Mouse (Mus musculus) c-Kit-positive CD71-positive TER-119-positive erythroid progenitor cells, embryonic 14.5 days (primary cell): ENCODE data around the gene Paqr9.

Source experiments
- DNase-seq: peaks from one replicate; pipeline ENCODE4 v3.0.0-alpha.2; 2013; ENCODE audit warnings: low spot score

The Paqr9 gene

DNA sequence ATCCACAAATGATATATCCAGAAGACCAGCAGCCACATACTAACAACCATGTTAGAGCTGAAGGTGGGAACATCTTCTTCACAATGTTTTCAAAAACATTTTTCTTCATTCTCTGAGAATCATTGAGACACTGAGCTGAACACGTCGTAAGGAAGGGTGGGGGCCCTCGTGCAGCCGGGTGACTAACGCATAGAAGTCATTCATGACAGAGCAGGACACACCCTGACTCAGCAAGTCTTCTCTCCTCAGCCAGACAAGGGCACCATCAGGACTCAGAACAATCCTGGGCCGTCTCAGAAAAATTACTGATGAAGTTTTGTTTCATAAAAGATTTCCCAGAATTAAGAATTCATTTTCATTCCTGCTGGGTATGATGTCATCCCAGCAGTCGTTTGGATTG, 12.8 kb upstream of the Paqr9 start:
- peak; percentile 78 for DNase-seq

DNA sequence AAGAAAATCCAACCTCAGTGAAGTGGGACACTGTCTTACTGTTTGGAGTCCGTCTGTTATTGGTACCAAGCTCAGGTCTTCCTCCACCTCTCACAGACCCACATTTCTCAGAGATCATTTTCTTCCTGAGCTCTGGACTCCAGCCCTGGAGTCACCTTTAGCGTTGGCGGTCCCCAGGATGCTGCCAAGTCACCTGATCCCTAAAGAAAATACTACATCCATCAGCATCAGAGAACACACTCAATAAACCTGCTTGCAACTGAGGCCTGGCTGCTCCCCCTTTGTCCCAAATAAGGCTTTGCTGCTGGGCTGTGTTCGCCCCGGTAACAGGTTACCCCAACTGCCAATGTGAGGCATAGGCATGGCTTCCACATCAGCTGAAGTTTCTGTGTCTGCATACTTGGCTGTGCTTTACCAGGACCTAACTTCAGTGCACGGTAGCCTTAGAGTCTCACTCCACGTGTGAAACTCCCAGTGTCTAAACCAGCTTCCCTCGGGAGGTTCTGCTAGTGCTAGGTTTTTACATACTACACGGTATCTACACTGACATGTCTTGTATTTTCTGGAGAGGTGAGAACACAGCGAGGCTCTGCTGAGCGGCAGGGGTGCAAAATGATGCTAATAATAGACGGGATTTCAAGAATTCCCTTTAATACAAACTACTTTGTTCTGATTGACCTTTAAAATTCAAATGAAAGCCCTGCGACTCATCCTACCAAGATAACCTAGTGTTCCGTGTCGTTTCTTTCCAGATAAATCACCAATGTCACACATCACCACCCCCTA, 9.6 kb upstream of the Paqr9 start:
- no peak for DNase-seq

DNA sequence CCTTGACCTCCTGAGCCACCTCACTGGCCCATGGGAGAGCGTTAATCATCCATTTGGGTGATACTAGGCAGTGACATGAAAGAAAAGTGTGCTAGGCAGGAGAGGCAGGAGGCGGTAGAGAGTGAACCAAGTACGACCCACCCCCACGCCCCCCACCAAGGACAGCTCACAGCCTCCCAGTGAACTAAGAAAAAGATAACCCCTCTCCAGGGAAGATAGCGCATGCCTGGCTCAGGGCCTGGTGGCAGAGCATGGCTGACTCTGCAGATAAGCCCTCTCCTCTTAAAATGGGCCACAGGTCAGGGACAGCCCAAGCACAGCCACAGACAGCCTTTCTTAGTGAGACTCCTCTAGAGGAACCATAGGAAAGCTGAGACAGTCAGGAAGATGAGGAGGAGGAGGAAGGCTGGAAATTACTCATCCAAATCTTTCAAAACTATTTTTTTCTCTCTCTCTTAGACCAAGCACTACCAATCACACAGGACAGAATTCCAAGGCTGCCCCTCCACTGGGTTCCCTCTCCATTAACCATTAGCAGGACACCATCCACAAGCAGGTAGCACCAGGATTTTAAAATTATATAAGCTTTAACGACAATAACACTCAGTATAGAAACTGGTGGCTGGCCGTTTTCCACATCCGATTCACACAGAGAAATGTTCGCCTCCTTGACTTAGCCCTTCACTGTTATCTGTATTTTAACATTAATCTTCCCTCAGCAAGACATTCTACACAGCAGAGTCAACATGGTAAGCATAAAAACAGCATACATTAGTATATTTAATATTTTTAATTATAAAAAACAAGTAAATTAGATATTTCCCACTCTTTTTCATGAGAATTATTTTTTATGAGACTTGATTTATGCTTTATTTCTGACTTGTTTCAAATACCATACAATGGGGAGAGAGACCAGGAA, 8.3 kb upstream of the Paqr9 start:
- no peak for DNase-seq

DNA sequence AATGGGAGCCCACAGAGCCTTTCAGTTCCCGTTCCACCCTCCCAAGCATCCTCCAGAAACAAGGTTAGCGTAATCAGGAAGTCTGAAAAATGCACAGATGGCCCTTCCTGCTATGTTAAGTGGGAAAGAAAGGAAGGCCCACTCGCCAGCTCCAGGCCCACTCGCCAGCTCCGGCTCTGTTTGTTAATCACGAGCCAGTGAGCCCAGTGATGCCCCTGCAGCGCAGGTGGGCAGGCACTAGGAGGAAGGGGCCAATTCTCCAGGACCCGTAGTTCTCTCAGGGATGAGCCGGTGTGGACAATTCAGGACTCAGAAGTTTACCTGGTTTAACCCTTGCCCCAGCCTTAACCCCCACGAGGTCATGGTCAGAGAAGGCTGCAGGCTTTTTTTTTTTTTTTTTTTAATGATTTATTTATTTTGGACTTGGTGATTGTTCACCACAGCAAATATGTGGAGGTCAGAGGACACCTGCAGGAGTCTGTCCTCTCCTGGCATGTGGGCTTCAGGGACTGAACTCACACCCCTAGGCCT, 7.2 kb upstream of the Paqr9 start:
- DNase-seq: no peak

DNA sequence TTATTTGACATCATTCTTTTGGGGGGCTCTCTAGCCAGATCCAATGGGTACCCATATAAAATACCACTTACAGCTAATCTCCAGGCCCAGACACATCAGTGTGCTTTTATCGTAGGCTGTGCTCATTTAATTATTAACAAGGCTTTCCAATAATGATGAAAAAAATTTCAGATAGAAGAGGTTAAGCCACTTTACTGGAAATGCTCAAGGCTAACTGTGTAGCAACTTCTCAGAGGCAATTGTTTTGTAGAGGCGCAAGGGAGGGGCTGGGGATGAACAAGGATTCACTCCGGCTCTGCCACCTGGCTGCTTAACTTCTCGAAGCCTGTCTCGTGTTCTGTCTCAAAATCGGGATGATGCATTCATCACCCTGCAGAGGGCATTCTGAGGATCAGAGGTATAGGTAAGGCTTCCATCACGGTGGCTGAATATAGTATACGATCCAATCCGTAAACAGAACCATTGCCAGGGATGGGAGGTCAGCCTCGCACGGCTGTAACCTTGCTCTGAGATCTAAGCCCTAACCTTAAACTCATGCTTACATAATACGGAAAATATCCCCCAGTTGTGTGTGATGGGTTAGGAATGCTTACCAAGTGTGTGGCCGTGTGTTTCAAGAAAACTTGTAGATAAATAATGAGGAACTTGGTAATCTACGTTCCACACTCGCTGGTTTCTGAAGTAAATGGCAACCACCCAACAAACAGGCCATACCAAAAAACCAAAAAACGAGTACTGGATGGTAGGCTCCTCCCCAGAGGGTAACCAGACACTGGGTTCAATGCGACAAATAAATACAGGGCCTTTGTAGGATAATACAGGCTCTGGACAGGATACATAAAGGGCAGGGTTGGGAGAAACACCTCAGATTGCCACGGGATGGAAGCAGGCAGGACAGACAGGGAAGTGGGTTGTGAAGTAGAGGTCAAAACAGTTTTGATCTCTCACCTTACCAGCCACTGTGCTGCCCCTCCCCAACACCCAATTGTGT, 4.9 kb upstream of the Paqr9 start:
- DNase-seq: peak; percentile 63

DNA sequence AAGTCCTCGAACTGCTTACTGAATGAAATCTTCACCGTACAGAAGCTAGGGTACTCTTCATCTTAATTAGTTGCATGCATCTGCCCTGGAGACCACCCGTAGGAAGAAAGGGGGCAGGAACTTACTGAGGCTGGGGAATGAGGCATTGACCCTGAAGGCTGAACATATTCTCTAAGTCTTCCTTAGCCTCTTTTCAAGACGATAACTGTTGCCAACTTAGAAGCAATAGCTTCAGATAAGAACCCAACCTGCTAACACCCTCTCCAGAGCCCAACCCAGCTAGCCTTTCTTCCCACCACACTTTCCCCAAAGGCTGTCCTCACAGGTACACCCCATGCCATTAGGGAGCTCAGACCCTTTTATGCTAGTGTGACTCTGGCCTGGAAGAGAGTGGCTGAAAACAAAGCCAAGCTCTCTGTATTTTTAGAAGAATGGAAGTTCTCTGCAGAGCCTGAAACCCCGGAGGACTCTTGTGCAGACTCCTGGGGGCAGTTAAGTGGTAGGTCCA, 4.2 kb upstream of the Paqr9 start:
- DNase-seq: no peak

DNA sequence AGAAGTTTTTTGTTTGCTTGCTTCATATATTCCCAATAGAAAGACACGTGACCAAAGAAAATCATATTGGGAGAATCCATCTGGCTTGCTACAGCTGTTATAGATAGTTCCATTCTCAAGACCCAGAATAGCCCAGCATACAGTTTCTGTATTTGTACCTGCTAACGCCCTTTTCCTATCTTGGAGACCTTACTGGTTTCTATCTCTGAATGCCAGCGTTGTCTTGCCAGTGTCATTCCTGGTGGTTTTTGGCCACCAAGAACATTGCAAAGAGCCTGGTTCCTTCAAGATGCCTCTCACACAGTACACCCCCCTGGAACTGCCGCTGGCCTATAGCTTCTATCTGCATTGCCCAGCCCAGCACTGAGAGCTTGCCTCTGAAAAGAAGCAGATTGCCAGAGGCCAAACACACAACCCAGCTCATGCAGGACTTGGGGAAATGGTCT, 3.4 kb upstream of the Paqr9 start:
- DNase-seq: peak; percentile 46

DNA sequence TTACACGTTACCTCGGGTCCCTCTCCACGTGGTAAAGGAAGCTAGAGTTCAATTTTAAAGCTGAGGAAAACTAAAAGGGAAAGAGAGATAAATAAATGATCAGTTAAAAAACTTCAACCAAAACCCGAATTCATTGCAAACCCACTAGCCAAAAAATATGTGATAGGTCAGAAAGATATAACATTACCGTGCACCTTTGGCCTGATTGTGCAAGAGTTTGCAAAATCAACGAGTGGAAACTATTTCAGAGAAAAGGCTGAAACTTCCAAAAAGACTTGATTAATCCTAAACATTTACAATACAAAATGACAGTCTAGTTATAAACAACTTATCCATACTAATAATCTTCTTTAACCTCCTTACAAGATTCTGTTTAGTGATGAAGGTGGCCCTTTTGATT, 1.7 kb upstream of the Paqr9 start:
- DNase-seq: no peak

DNA sequence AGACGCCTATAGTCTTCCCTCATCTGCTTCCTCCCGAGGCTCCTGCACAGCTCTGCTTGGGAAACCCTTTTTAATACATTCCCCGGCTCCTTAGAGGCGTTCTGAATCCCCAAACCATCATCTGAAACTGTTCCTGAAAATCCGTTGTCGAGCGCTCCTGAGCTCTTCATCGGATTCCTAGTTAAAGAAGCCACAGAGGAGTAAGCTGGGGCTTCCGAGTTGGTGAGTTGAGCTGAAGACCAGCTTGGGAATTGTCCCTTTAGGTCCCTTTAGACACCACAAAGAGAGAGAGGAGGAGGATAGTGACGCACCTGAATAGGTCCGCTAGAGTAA, 765 bp upstream of the Paqr9 start:
- DNase-seq: no peak

DNA sequence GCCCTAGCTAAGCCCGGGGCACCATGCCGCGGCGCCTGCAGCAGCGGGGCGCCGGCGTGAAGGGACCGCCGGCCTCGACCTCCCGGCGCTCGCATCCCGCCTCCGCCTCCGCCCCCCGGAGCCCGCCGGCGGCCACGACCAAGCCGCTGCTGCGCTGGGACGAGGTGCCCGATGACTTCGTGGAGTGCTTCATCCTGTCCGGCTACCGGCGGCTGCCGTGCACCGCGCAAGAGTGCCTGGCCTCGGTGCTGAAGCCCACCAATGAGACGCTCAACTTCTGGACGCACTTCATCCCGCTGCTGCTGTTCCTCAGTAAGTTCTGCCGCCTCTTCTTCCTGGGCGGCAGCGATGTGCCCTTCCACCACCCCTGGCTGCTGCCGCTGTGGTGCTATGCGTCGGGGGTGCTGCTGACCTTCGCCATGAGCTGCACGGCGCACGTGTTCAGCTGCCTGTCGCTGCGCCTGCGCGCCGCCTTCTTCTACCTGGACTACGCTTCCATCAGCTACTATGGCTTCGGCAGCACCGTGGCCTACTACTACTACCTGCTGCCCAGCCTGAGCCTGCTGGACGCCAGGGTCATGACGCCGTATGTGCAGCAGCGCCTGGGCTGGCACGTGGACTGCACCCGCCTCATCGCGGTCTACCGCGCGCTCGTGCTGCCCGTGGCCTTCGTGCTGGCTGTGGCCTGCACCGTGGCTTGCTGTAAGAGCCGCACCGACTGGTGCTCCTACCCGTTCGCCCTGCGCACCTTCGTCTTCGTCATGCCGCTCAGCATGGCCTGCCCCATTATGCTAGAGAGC, 679 bp downstream of the Paqr9 start:
- DNase-seq: no peak

DNA sequence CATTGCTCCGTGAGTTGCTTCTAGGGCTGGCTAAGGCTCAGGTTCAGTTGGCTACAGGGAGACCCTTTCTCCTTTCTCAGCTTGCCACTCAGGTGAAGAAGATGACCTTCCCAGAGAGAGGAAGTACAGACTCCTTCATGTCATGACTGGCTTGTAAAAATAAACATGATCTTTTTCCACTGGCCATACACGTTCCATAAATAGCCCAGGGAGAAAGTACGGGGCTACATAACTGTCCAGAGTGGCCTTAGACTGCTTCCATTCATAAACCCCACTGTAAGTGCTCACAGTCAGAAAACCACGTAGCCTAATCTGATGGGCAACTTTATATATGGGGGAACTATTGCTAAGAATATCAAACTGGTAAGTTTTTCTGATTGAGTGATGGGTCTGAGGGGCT, 4.6 kb downstream of the Paqr9 start:
- DNase-seq: no peak

DNA sequence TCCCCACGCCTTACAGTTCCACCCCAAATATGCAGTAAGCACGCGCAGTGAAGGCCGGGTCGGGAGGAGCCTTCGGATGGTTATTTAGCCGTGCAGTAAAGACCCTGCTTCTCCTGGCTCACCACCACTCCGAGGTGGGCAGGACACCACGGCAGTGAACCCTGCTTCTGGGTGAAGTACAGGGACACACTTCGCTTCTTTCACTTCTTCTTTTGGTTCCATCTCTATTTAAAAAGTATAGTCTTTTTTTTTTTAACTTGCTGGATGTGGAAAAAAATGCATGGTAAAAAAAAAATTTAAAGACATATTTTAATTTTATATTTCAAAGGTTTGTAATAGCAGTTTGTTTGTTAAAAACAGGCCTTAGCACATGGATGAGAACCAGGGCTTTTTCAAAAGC, 6.9 kb downstream of the Paqr9 start:
- no peak for DNase-seq

DNA sequence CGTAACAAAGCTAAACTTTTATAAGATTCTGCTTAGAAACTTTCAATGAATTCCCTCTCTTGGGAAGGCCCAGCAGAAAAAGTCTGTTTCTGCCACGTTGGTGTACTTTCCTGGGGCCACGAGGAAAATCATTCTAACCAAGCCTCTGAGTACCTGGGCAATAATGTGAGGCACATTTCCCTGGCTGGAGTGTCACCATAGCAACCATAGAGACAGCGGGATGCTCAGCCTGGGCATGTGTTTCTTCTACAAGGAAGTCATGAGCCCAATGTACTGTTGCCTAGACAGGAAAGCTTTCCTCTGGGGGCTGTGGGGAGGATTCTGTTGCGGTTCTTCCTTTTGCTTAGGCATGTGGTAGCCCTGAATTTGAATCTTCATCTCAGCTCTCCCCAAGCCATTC, 7.5 kb downstream of the Paqr9 start:
- DNase-seq: no peak

DNA sequence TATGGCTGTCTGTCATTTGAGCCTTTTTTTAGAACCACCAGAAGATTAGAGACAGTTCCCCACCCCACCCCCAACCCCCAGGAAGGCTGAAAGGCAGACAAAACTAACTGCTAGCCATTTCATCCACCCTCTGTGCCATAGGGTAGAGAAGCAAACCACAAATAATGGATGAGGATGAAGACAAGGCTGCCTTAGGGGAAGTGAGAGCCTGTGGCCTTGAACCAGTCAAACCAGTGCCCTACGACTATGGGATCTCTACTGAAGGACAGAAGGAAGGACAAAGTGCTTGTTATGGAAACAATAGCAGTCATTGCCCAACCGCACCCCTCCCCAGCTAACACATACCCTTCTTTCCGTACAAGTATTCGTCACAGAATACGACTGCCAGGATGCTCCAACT, 9.8 kb downstream of the Paqr9 start:
- no peak for DNase-seq

DNA sequence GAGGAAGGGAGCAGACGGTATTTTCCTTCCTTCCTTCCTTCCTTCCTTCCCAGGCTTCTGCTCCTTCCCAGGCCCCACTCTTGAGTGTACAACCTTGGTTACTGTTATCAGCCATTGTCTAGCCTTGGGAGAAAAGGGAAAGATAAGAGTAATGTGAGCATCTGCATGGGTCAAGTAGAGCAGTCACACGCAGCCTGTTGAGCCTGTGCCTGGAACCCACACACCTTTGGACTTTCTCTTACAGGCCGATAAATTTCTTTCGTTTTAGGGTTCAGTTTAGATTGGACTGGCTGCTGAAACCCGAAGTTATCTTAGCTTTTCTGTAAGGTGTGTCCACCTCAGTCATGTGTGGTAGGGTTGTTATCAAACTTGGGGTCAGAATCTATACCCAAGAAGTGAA, 10.5 kb downstream of the Paqr9 start:
- DNase-seq: no peak

DNA sequence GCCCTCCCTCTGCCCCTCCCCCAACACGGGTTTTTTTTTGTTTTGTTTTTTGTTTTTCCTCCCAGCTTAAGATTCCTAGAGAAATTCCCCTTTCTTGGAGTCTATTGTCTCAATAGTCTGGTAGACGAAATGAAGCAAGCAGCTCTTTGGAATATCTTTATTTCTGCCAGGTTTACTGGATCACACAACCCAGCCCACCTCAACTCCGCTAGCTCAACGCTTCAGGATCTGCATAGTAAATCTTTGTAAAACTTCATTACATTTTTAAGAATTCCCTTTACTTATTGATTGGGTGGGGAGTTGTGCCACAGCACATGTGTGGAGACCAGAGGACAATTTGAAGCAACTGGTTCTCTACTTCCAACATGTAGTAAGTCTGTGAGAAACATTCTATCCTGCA, 11.1 kb downstream of the Paqr9 start:
- DNase-seq: no peak

DNA sequence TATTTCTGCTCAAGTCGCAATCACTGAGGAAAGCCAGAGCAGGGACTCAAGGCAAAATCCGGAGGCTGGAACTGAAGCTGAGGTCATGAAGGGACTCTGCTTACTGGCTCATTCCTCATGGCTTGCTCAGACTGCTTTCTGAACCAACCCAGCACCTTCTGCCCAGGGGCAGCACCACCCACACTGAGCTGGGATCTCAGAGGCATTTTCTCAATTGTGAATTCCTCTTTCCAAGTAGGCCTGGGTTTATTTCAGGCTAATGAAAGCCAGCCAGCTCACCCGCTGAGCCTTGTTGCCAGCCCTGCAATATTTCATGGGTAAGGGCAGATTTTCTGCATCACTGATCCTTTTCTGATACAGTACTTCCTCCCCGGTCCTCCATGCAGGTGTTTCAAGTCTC, 12.0 kb downstream of the Paqr9 start:
- no peak for DNase-seq

DNA sequence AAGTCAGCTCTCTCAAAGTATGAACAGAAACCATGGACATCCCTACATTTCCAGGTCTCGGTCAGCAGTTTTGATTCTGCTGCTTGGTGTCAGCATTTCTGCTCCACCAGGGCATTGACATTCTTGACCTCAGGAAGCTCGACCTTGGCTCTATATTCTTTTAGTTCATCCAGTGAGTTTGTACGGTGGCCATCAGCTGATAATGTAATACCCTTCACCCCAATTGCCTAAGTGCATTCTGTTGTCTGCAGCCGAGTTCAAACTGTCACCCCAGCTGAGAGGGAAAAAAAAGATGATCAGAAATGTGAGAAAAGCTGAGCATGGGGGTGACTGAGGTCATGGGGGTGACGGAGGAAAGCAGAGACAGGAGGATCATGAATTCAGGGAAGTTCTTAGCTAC, 13.1 kb downstream of the Paqr9 start:
- no peak for DNase-seq

DNA sequence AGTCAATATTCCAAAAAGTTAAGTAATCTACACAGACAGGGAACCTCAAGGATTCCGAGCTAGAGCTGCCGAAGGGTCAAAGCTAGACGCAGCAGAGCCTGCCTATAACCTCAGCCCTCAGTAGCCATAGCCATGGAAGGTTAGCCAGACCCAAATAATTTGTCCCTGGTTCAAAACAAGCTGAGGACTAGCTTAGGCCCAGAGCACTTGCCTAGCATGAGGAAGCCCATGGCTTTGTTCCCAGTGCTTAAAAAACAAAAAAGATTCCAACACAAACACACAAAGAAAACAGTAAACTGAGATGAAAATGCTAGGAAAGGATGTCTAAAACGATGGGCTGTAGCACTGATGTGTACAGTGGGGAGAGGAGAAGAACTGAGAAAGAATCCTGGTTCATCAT, 14.7 kb downstream of the Paqr9 start:
- DNase-seq: no peak

DNA sequence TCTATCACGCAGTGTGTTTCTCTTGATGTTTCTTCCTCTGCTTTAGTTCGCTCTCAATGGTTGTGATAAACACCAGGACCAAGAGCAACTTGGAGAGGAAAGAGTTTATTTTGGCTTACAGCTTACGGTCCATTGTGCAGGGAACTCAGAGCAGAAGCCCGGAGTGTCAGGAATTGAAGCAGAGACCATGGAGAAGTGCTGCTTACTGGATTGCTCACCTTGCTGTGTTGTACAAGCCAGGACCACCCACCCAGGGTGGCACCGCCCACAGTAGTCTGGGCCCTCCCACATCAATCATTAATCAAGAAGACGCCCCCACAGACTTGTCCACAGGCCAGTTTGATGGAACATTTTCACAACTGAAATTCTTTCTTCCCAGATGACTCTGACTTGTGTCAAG, 18.0 kb downstream of the Paqr9 start:
- DNase-seq: no peak

DNA sequence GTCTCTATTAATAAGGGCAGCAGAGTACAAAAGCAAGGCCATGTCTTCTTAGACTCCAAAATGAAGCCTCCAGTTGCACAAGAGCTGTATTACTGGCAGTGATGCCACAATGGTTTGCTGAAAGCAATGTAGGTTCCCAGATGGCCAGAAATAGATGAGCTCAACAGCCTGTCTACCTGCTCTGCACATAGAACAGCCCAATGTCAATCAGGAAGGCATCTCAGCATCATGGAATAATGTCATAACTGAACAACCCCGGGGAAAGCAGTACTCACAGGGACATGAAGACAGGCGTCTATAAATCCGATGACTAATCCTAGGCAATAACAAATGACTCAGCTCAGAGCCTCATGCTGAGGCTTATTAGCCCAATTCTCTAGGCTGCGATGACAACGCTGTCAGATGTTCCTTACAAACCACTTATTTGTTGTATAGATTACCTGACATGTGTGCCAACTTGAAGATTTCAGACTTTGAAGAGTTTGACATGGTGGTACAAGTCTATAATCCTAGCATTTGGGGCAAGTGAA, 19.0 kb downstream of the Paqr9 start:
- DNase-seq: no peak
